Mouse (Mus musculus) activated CD4-positive, CD25-positive, alpha-beta regulatory T cell, adult 4 months (primary cell): ENCODE data around the gene Chst8. TPM values are rescaled to one million over a fixed set of nuclear protein-coding genes. Genes with fewer than 3 reads are reported as not detected.

Experiments
- polyA plus RNA-seq, 2 experiments: library from polyadenylated mRNA; unstranded; fragments of 100-300 nt; shearing (Covaris generic); gene quantifications; one replicate each; pipeline ENCODE4 v1.2.1; 2017

The Chst8 gene
- polyA plus RNA-seq, 2 experiments from 2014 or later, result not detected

Other genes starting within 250 kb of the Chst8 start
- not detected for gene Kctd15, start 156.0 kb downstream of the Chst8 start, polyA plus RNA-seq
- 10 to 100 TPM; 53.8 to 54.2 TPM for gene Pepd, start 99.7 kb upstream of the Chst8 start, polyA plus RNA-seq
- 1 to 10 TPM; 7.8 to 8.6 TPM for gene Cebpg, start 243.9 kb upstream of the Chst8 start, polyA plus RNA-seq